ENCODE assay signal across 25 mouse cellular contexts in genomic region chr7:63405988-63406387, GRCm38 (mm10). TPM values are rescaled to one million over a fixed set of nuclear protein-coding genes. Genes with fewer than 3 reads are reported as not detected.
DNase-seq lines count a peak whose midpoint lies in the region; ATAC-seq and TF ChIP-seq lines count a peak whose summit lies in the region.
"Had no signal": no experiment of that assay in that cellular context is flagged by ENCODE, and none has a peak within 500 bp of the region (broad histone marks: within the 10 kb centered on the region; RNA-seq: fewer than 3 reads in every experiment).

No protein-coding gene starts in this region.

- no peaks in the 10 kb centered on the region for H3K9me3 ChIP-seq in limb, embryonic 14.5 days (ENCODE audit: control insufficient read depth, low read length)
- no peaks in the 10 kb centered on the region for H3K9me3 ChIP-seq in limb, embryonic 10.5 days (replicated peaks)
- no peaks in the 10 kb centered on the region for H3K9me3 ChIP-seq in stomach, embryonic 14.5 days (ENCODE audit: control insufficient read depth, low read depth, low read length)
- no peaks in the 10 kb centered on the region for H3K9me3 ChIP-seq in stomach, postnatal 0 days (ENCODE audit: control insufficient read depth, low read length)
- no peaks in the 10 kb centered on the region for H3K9me3 ChIP-seq in intestine, embryonic 16.5 days (ENCODE audit: control insufficient read depth, low read length)
- H3K9me3 ChIP-seq: embryonic facial prominence, embryonic 13.5 days; forebrain, embryonic 10.5 days; forebrain, embryonic 13.5 days; heart, embryonic 10.5 days; heart, embryonic 13.5 days; hindbrain, embryonic 12.5 days; hindbrain, embryonic 15.5 days had no signal

- TF ChIP-seq EP300 in stomach, postnatal 0 days (optimal IDR thresholded peaks at IDR 0.05) = no peak

- TF ChIP-seq POLR2A in limb, embryonic 14.5 days (IDR thresholded peaks at IDR 0.05; ENCODE audit: borderline replicate concordance, extremely low read depth, insufficient read depth, insufficient read length) = no peak

- no peak overlapping the region for H3K9ac ChIP-seq in limb, embryonic 14.5 days (ENCODE audit: low read depth, low read length, severe bottlenecking)
- H3K9ac ChIP-seq in stomach, embryonic 14.5 days (replicated peaks; ENCODE audit: low read depth, low read length) = no peak overlapping the region
- H3K9ac ChIP-seq in stomach, postnatal 0 days (ENCODE audit: low read length) = no peak overlapping the region
- H3K9ac ChIP-seq in intestine, embryonic 16.5 days (ENCODE audit: low read depth, low read length) = no peak overlapping the region
- H3K9ac ChIP-seq: embryonic facial prominence, embryonic 13.5 days; forebrain, embryonic 13.5 days; heart, embryonic 13.5 days; hindbrain, embryonic 12.5 days; hindbrain, embryonic 15.5 days had no signal

- H3K36me3 ChIP-seq in limb, embryonic 14.5 days (ENCODE audit: control insufficient read depth, insufficient read depth, low read length) = no peaks in the 10 kb centered on the region
- H3K36me3 ChIP-seq in limb, embryonic 10.5 days = no peaks in the 10 kb centered on the region
- no peaks in the 10 kb centered on the region for H3K36me3 ChIP-seq in stomach, embryonic 14.5 days (ENCODE audit: control insufficient read depth, insufficient read depth, low read length)
- no peaks in the 10 kb centered on the region for H3K36me3 ChIP-seq in stomach, postnatal 0 days (ENCODE audit: control insufficient read depth, insufficient read depth, low read length)
- no peaks in the 10 kb centered on the region for H3K36me3 ChIP-seq in intestine, embryonic 16.5 days (ENCODE audit: control insufficient read depth, insufficient read depth, low read length)
- H3K36me3 ChIP-seq: embryonic facial prominence, embryonic 13.5 days; forebrain, embryonic 10.5 days; heart, embryonic 10.5 days; heart, embryonic 13.5 days; hindbrain, embryonic 12.5 days; hindbrain, embryonic 15.5 days had no signal

- no peaks in the 10 kb centered on the region for H3K4me1 ChIP-seq in limb, embryonic 14.5 days (ENCODE audit: control insufficient read depth, insufficient read depth, low read length)
- no peaks in the 10 kb centered on the region for H3K4me1 ChIP-seq in limb, embryonic 10.5 days
- H3K4me1 ChIP-seq in stomach, embryonic 14.5 days (ENCODE audit: control insufficient read depth, insufficient read depth, low read length) = no peaks in the 10 kb centered on the region
- no peaks in the 10 kb centered on the region for H3K4me1 ChIP-seq in stomach, postnatal 0 days (replicated peaks; ENCODE audit: control insufficient read depth, insufficient read depth)
- no peaks in the 10 kb centered on the region for H3K4me1 ChIP-seq in intestine, embryonic 16.5 days (ENCODE audit: control insufficient read depth, insufficient read depth, low read length)
- H3K4me1 ChIP-seq: embryonic facial prominence, embryonic 13.5 days; forebrain, embryonic 10.5 days; forebrain, embryonic 13.5 days; heart, embryonic 10.5 days; heart, embryonic 13.5 days; hindbrain, embryonic 12.5 days; hindbrain, embryonic 15.5 days had no signal

- H3K4me2 ChIP-seq in limb, embryonic 14.5 days (replicated peaks; ENCODE audit: low read depth, low read length, severe bottlenecking) = no peak overlapping the region
- H3K4me2 ChIP-seq in stomach, embryonic 14.5 days (replicated peaks; ENCODE audit: low read depth, low read length) = no peak overlapping the region
- H3K4me2 ChIP-seq in stomach, postnatal 0 days (replicated peaks; ENCODE audit: low read depth) = no peak overlapping the region
- H3K4me2 ChIP-seq in intestine, embryonic 16.5 days (ENCODE audit: low read depth, low read length) = no peak overlapping the region
- H3K4me2 ChIP-seq: embryonic facial prominence, embryonic 13.5 days; forebrain, embryonic 13.5 days; heart, embryonic 13.5 days; hindbrain, embryonic 12.5 days; hindbrain, embryonic 15.5 days had no signal

- peak; percentile 9 for DNase-seq in limb, embryonic 14.5 days (ENCODE audit: low spot score)
- DNase-seq in limb, embryonic 10.5 days (ENCODE audit: low spot score) = no peak
- DNase-seq in stomach, postnatal 0 days (ENCODE audit: low spot score) = no peak
- no peak for DNase-seq in testis, postnatal 10 days (ENCODE audit: low spot score)
- DNase-seq in cerebellum, adult 8-10 months = no peak
- DNase-seq: adrenal gland, adult 2 months; adrenal gland, postnatal 14 days; cerebellum, adult 18-20 months; cerebellum, adult 9-11 months; cerebellum, postnatal 25 days; gastrocnemius, postnatal 10 days; gastrocnemius, postnatal 36 days; heart, adult 2 months; heart, postnatal 14 days had no signal

- H3K4me3 ChIP-seq in limb, embryonic 14.5 days (replicated peaks; ENCODE audit: low read length) = no peak overlapping the region
- no peak overlapping the region for H3K4me3 ChIP-seq in limb, embryonic 10.5 days
- H3K4me3 ChIP-seq in stomach, embryonic 14.5 days (ENCODE audit: low read depth, low read length) = no peak overlapping the region
- H3K4me3 ChIP-seq in stomach, postnatal 0 days (ENCODE audit: low read depth, low read length) = no peak overlapping the region
- H3K4me3 ChIP-seq in intestine, embryonic 16.5 days (ENCODE audit: low read length) = no peak overlapping the region
- H3K4me3 ChIP-seq: embryonic facial prominence, embryonic 13.5 days; forebrain, embryonic 10.5 days; forebrain, embryonic 13.5 days; heart, adult 2 months; heart, embryonic 10.5 days; heart, embryonic 13.5 days; hindbrain, embryonic 12.5 days; hindbrain, embryonic 15.5 days had no signal

- no peak for TF ChIP-seq CTCF in stomach, postnatal 0 days (IDR thresholded peaks at IDR 0.05; ENCODE audit: low read depth)

- H3K27me3 ChIP-seq in limb, embryonic 14.5 days (ENCODE audit: control insufficient read depth, insufficient read depth, low read length) = no peaks in the 10 kb centered on the region
- no peaks in the 10 kb centered on the region for H3K27me3 ChIP-seq in limb, embryonic 10.5 days (ENCODE audit: low read depth, poor library complexity, severe bottlenecking)
- H3K27me3 ChIP-seq in stomach, embryonic 14.5 days (ENCODE audit: control insufficient read depth, insufficient read depth, low read length) = no peaks in the 10 kb centered on the region
- H3K27me3 ChIP-seq in stomach, postnatal 0 days (ENCODE audit: control insufficient read depth, insufficient read depth, low read length) = no peaks in the 10 kb centered on the region
- H3K27me3 ChIP-seq in intestine, embryonic 16.5 days (replicated peaks; ENCODE audit: control insufficient read depth, insufficient read depth, low read length) = no peaks in the 10 kb centered on the region
- H3K27me3 ChIP-seq: embryonic facial prominence, embryonic 13.5 days; forebrain, embryonic 13.5 days; heart, embryonic 13.5 days; hindbrain, embryonic 12.5 days; hindbrain, embryonic 15.5 days had no signal

- H3K27ac ChIP-seq in limb, embryonic 14.5 days (replicated peaks; ENCODE audit: low read depth, low read length) = no peak overlapping the region
- no peak overlapping the region for H3K27ac ChIP-seq in limb, embryonic 10.5 days
- no peak overlapping the region for H3K27ac ChIP-seq in stomach, embryonic 14.5 days (ENCODE audit: low read length)
- H3K27ac ChIP-seq in stomach, postnatal 0 days (replicated peaks) = no peak overlapping the region
- H3K27ac ChIP-seq in intestine, embryonic 16.5 days (ENCODE audit: low read length) = no peak overlapping the region
- H3K27ac ChIP-seq: embryonic facial prominence, embryonic 13.5 days; forebrain, embryonic 10.5 days; forebrain, embryonic 13.5 days; heart, adult 2 months; heart, embryonic 10.5 days; heart, embryonic 13.5 days; hindbrain, embryonic 12.5 days; hindbrain, embryonic 15.5 days had no signal

- no peak for ATAC-seq in limb, embryonic 14.5 days (ENCODE audit: low FRiP score, low read depth)
- 0 out of 2 replicates have a peak, but pooled peaks have one; percentile 33 for ATAC-seq in stomach, embryonic 14.5 days (ENCODE audit: insufficient number of reproducible peaks, insufficient read depth, low FRiP score, low read depth)
- no peak for ATAC-seq in stomach, postnatal 0 days (ENCODE audit: low FRiP score, low TSS enrichment)
- ATAC-seq in intestine, embryonic 16.5 days = peak; percentile 77
- ATAC-seq: CD4-positive, CD25-positive, alpha-beta regulatory T cell, adult 4 months; forebrain, embryonic 13.5 days; forebrain, embryonic 16.5 days had no signal

RNA-seq across cellular contexts. Expression of gene Otud7a, which starts 38.6 kb away (rescaled TPM):
- 1.1 and 2.2 TPM in 2 replicates for polyA plus RNA-seq in limb, embryonic 14.5 days (2012; rRNA removed)
- 0.28 and 0.47 TPM in 2 replicates for polyA plus RNA-seq in limb, embryonic 14.5 days (2014; fragmentation: Nextera tagmentation; extraction: Ambion mirVana)
- 0.13 and 0.39 TPM in 2 replicates for polyA plus RNA-seq in limb, embryonic 10.5 days (2016; fragmentation: Nextera tagmentation; extraction: Ambion mirVana)
- polyA plus RNA-seq in stomach, embryonic 14.5 days (2014; fragmentation: Nextera tagmentation; extraction: Ambion mirVana) = 0.41 and 0.48 TPM in 2 replicates
- polyA plus RNA-seq in stomach, postnatal 0 days (2015; fragmentation: Nextera tagmentation; extraction: Ambion mirVana) = 0.13 and 0.24 TPM in 2 replicates
- polyA plus RNA-seq in intestine, embryonic 16.5 days (2015; fragmentation: Nextera tagmentation; extraction: Ambion mirVana) = 0.42 and 0.43 TPM in 2 replicates
- polyA plus RNA-seq: CD4-positive, CD25-positive, alpha-beta regulatory T cell, adult 4 months; heart, embryonic 10.5 days had no signal

Comparison
In these comparisons a context has a peak if more than half of its experiments do, and no peak if none do; other contexts are left out.
1. ATAC-seq: peak in stomach, embryonic 14.5 days (single experiment) and intestine, embryonic 16.5 days (single experiment); none in limb, embryonic 14.5 days (single experiment) and stomach, postnatal 0 days (single experiment).